Mouse (Mus musculus): ENCODE measurements around the gene Fastkd1.

DNA sequence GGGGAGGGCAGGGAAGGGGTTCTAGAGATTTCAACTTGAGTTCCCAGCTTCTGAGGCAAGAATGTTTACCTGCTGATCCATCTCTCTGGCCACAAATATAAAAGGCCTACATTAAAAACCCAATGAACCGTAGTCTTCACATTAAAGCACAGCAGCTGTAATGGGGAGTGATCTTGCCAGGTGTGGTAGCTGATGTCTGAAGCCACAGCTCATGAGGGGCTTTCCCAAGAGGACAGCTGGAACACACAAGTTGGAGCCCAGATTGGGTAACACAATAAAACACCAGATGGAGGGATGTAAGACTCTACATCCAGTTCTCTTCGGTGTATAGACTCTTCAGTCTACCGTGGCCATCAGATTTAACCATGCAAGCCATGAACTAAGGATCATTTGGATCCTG is 28.8 kb downstream of the Fastkd1 start:
- TF ChIP-seq RAD21 (IDR thresholded peaks at IDR 0.05; ENCODE audit: low read depth, low read length), result no peak
- TF ChIP-seq POLR2A (IDR thresholded peaks at IDR 0.05; ENCODE audit: control insufficient read depth in 1 of 2, insufficient read depth in 1 of 2, low read depth in 1 of 2, low read length in 2 of 2, poor library complexity in 1 of 2), result no peak
- TF ChIP-seq CTCF (IDR thresholded peaks at IDR 0.05 in 2 of 3, conservative IDR thresholded peaks at IDR 0.05 in 1 of 3; ENCODE audit: control insufficient read depth in 1 of 3, insufficient read depth in 1 of 3, low read depth in 2 of 3, low read length in 3 of 3, poor library complexity in 1 of 3, severe bottlenecking in 1 of 3), result no peak
- no peak for TF ChIP-seq MAX (IDR thresholded peaks at IDR 0.05; ENCODE audit: low read length)
- no peak for TF ChIP-seq ZC3H11A (IDR thresholded peaks at IDR 0.05; ENCODE audit: low read depth, low read length)
- no peak for TF ChIP-seq UBTF (IDR thresholded peaks at IDR 0.05; ENCODE audit: borderline replicate concordance, insufficient read depth, low read depth, low read length)
- TF ChIP-seq MYC (IDR thresholded peaks at IDR 0.05; ENCODE audit: low read depth, low read length), result no peak
- TF ChIP-seq MAFK (IDR thresholded peaks at IDR 0.05; ENCODE audit: borderline replicate concordance, low read depth, low read length), result no peak
- TF ChIP-seq MAZ (IDR thresholded peaks at IDR 0.05; ENCODE audit: low read depth, low read length), result no peak
- no peak for TF ChIP-seq GATA1 (IDR thresholded peaks at IDR 0.05; ENCODE audit: low read depth, low read length)
- TF ChIP-seq TBP (IDR thresholded peaks at IDR 0.05; ENCODE audit: low read depth, low read length), result no peak

Data from MEL (cell line).